Mouse (Mus musculus): ENCODE measurements around the gene Asap2. TPM values are rescaled to one million over a fixed set of nuclear protein-coding genes. Genes with fewer than 3 reads are reported as not detected.
"Not testable (repeated sequence)": the region's sequence is repeated elsewhere in the genome, so short reads cannot be mapped to it uniquely, and the experiment has no call there.

Gene Asap2
- polyA plus RNA-seq (2012; rRNA removed): 3.6 and 5.4 TPM in 2 replicates

- not testable (repeated sequence) for H3K27ac ChIP-seq (ENCODE audit: control insufficient read depth, insufficient read depth, low read length); H3K27me3 ChIP-seq (ENCODE audit: control insufficient read depth, insufficient read depth, low read length); H3K36me3 ChIP-seq (ENCODE audit: control insufficient read depth, insufficient read depth, low read length); H3K4me1 ChIP-seq (replicated peaks; ENCODE audit: control insufficient read depth, insufficient read depth, low read length)
- WGBS: 4% methylated on average over 33 of the region's 38 CpGs
- DNase-seq: peak; percentile 47
- H3K4me3 ChIP-seq (ENCODE audit: control insufficient read depth, insufficient read depth, low read length): peak within 1 kb of the TSS; percentile 71
Observed at GRCm38 (mm10) chr12:20990132-20990531, at the start of gene Asap2. TSS of gene Asap2 (plus strand) at chr12:20990459.

- WGBS: 78% methylated on average over 9 of the region's 9 CpGs
- DNase-seq; H3K4me1 ChIP-seq (replicated peaks; ENCODE audit: control insufficient read depth, insufficient read depth, low read length); H3K36me3 ChIP-seq (ENCODE audit: control insufficient read depth, insufficient read depth, low read length); H3K4me3 ChIP-seq (ENCODE audit: control insufficient read depth, insufficient read depth, low read length); H3K27me3 ChIP-seq (ENCODE audit: control insufficient read depth, insufficient read depth, low read length); H3K27ac ChIP-seq (ENCODE audit: control insufficient read depth, insufficient read depth, low read length): not testable (repeated sequence)
Observed at GRCm38 (mm10) chr12:20947051-20947997, 42.9 kb upstream of the Asap2 start.

- DNase-seq: peak; percentile 9
- peak overlapping the region; percentile 71 for H3K4me3 ChIP-seq (ENCODE audit: control insufficient read depth, insufficient read depth, low read length)
- not testable (repeated sequence) for H3K4me1 ChIP-seq (replicated peaks; ENCODE audit: control insufficient read depth, insufficient read depth, low read length)
Observed at GRCm38 (mm10) chr12:20990579-20990978, 320 bp downstream of the Asap2 start.

GRCm38 (mm10) chr12:21030875-21031274 lies 40.6 kb downstream of the Asap2 start:
- H3K27ac ChIP-seq (ENCODE audit: control insufficient read depth, insufficient read depth, low read length); H3K4me1 ChIP-seq (replicated peaks; ENCODE audit: control insufficient read depth, insufficient read depth, low read length); H3K4me3 ChIP-seq (ENCODE audit: control insufficient read depth, insufficient read depth, low read length); H3K27me3 ChIP-seq (ENCODE audit: control insufficient read depth, insufficient read depth, low read length); H3K36me3 ChIP-seq (ENCODE audit: control insufficient read depth, insufficient read depth, low read length): not testable (repeated sequence)
- 54% methylated on average over 6 of the region's 6 CpGs for WGBS
- DNase-seq: peak; percentile 3

More at GRCm38 (mm10) chr12:20990579-20990978, 320 bp downstream of the Asap2 start:
- not testable (repeated sequence) for H3K27ac ChIP-seq (ENCODE audit: control insufficient read depth, insufficient read depth, low read length); H3K27me3 ChIP-seq (ENCODE audit: control insufficient read depth, insufficient read depth, low read length); H3K36me3 ChIP-seq (ENCODE audit: control insufficient read depth, insufficient read depth, low read length)
- WGBS: 2% methylated on average over 51 of the region's 52 CpGs

GRCm38 (mm10) chr12:21046716-21047115 lies 56.5 kb downstream of the Asap2 start:
- H3K27me3 ChIP-seq (ENCODE audit: control insufficient read depth, insufficient read depth, low read length); H3K4me3 ChIP-seq (ENCODE audit: control insufficient read depth, insufficient read depth, low read length); H3K27ac ChIP-seq (ENCODE audit: control insufficient read depth, insufficient read depth, low read length); H3K4me1 ChIP-seq (replicated peaks; ENCODE audit: control insufficient read depth, insufficient read depth, low read length); H3K36me3 ChIP-seq (ENCODE audit: control insufficient read depth, insufficient read depth, low read length); DNase-seq: not testable (repeated sequence)
- WGBS: 98% methylated on average over 9 of the region's 9 CpGs

- not testable (repeated sequence) for H3K27ac ChIP-seq (ENCODE audit: control insufficient read depth, insufficient read depth, low read length); H3K27me3 ChIP-seq (ENCODE audit: control insufficient read depth, insufficient read depth, low read length); H3K36me3 ChIP-seq (ENCODE audit: control insufficient read depth, insufficient read depth, low read length); H3K4me1 ChIP-seq (replicated peaks; ENCODE audit: control insufficient read depth, insufficient read depth, low read length); H3K4me3 ChIP-seq (ENCODE audit: control insufficient read depth, insufficient read depth, low read length)
- 28% methylated on average over 4 of the region's 4 CpGs for WGBS
- DNase-seq: peak; percentile 68
Observed at GRCm38 (mm10) chr12:21075731-21076130, 85.5 kb downstream of the Asap2 start.

GRCm38 (mm10) chr12:21090168-21090567 lies 99.9 kb downstream of the Asap2 start:
- DNase-seq: peak; percentile 36
- not testable (repeated sequence) for H3K27me3 ChIP-seq (ENCODE audit: control insufficient read depth, insufficient read depth, low read length); H3K36me3 ChIP-seq (ENCODE audit: control insufficient read depth, insufficient read depth, low read length); H3K4me1 ChIP-seq (replicated peaks; ENCODE audit: control insufficient read depth, insufficient read depth, low read length); H3K27ac ChIP-seq (ENCODE audit: control insufficient read depth, insufficient read depth, low read length); H3K4me3 ChIP-seq (ENCODE audit: control insufficient read depth, insufficient read depth, low read length)
- whole genome bisulfite sequencing: 39% methylated on average over 1 of the region's 1 CpGs

GRCm38 (mm10) chr12:21092446-21092845 lies 102.2 kb downstream of the Asap2 start:
- not testable (repeated sequence) for DNase-seq; H3K36me3 ChIP-seq (ENCODE audit: control insufficient read depth, insufficient read depth, low read length); H3K27ac ChIP-seq (ENCODE audit: control insufficient read depth, insufficient read depth, low read length); H3K4me3 ChIP-seq (ENCODE audit: control insufficient read depth, insufficient read depth, low read length); H3K27me3 ChIP-seq (ENCODE audit: control insufficient read depth, insufficient read depth, low read length); H3K4me1 ChIP-seq (replicated peaks; ENCODE audit: control insufficient read depth, insufficient read depth, low read length)
- 91% methylated on average over 1 of the region's 1 CpGs for WGBS

- H3K27ac ChIP-seq (ENCODE audit: control insufficient read depth, insufficient read depth, low read length); H3K27me3 ChIP-seq (ENCODE audit: control insufficient read depth, insufficient read depth, low read length); DNase-seq; H3K36me3 ChIP-seq (ENCODE audit: control insufficient read depth, insufficient read depth, low read length); H3K4me1 ChIP-seq (replicated peaks; ENCODE audit: control insufficient read depth, insufficient read depth, low read length); H3K4me3 ChIP-seq (ENCODE audit: control insufficient read depth, insufficient read depth, low read length): not testable (repeated sequence)
- WGBS: 68% methylated on average over 3 of the region's 3 CpGs
Observed at GRCm38 (mm10) chr12:21097806-21098325, 107.6 kb downstream of the Asap2 start.

Data from thymus, adult 2 months (tissue).